Mouse (Mus musculus) small intestine, adult 2 months (tissue): ENCODE results near the gene Ptgr2. TPM values are rescaled to one million over a fixed set of nuclear protein-coding genes. Genes with fewer than 3 reads are reported as not detected.
A peak's percentile ranks its signal among the peaks of the same experiment; 100 is the strongest.
"Not testable (repeated sequence)": the region's sequence is repeated elsewhere in the genome, so short reads cannot be mapped to it uniquely, and the experiment has no call there.

Source experiments
- H3K27ac ChIP-seq: fragments of 200-500 bp; 2 replicates; pipeline ENCODE4 v1.5.1; 2012; ENCODE audit warnings: low read depth, low read length, control low read depth, inconsistent platforms; ENCODE audit not compliant: insufficient read depth
- H3K27me3 ChIP-seq: fragments of 200-500 bp; 2 replicates; pipeline ENCODE4 v1.6.1; 2012; ENCODE audit warnings: mild to moderate bottlenecking, moderate library complexity, low read length, inconsistent platforms; ENCODE audit not compliant: control insufficient read depth, insufficient read depth
- H3K36me3 ChIP-seq: fragments of 200-500 bp; 2 replicates; pipeline ENCODE4 v1.6.1; 2012; ENCODE audit warnings: mild to moderate bottlenecking, low read length, control low read depth, inconsistent platforms; ENCODE audit not compliant: control insufficient read depth, insufficient read depth
- H3K4me1 ChIP-seq: fragments of 200-500 bp; 2 replicates; pipeline ENCODE4 v1.6.1; 2012; ENCODE audit warnings: low read length, inconsistent platforms, mixed read lengths; ENCODE audit not compliant: control insufficient read depth, insufficient read depth, insufficient read length
- H3K4me3 ChIP-seq: fragments of 200-500 bp; 2 replicates; pipeline ENCODE4 v1.5.1; 2012; ENCODE audit warnings: low read depth, mild to moderate bottlenecking, control low read depth, inconsistent platforms, low read length, moderate library complexity
- CTCF ChIP-seq: fragments of 200-500 bp; IDR thresholded peaks from 2 replicates; pipeline ENCODE4 v1.5.1; 2012; ENCODE audit warnings: low read depth, mild to moderate bottlenecking, control low read depth, inconsistent platforms, low read length, moderate library complexity, mixed read lengths; ENCODE audit not compliant: insufficient replicate concordance, insufficient read length; ENCODE audit errors: extremely low read depth
- POLR2A ChIP-seq: fragments of 200-500 bp; IDR thresholded peaks from 2 replicates; pipeline ENCODE4 v1.6.1; 2012; ENCODE audit warnings: low read depth, mild to moderate bottlenecking, control low read depth, inconsistent platforms, low read length, moderate library complexity
- WGBS: fragments of 180-500 bp; shearing (Covaris S2); methylation state at CpG from one replicate; pipeline ENCODE4 v1.1.7; 2018; 5-methylcytosine and 5-hydroxymethylcytosine counted together
- polyA plus RNA-seq: library from polyadenylated mRNA; depleted of rRNA; stranded (reverse); fragments of >200 nt; gene quantifications from 2 replicates; pipeline ENCODE4 v1.2.3, GENCODE M21; 2012; rRNA removed

Ptgr2 gene
- 2.4 and 6.7 TPM in 2 replicates for polyA plus RNA-seq

DNA sequence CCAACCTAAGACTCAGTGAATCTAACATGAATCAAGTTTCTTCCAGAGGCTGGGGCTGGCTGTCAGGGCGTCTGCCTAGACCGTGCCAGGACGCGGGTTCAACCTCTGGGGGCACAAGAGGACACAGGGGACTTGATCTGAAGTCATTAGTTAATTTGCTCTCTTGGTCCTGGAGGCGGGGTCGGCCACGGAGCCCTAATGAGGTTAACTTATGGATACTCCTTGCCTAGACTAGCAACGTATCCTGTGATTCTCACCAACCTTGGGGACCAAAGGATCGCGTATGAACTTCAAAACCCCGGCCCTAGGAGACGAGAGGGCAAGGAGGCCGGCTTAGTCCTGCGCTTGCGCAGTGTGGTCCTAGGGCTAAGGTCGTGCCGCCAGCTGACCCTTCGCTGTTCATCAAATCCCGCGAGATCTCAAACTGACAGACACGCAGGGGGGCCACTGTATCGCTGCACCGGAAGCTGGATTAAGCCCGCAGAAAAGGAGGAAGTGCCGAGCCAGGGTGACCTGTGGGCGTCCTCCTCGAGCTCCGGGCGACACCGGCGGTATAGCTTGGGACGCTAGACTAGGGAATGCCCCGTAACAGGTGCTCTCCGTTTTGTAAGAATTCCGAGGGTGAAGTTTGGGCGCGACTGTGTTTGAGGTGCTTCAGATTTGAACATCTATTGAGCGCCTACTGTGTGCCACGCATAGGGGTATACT, at the start of gene Ptgr2:
Ptgr2 (plus strand) TSS at position 348 of the 708 bp plus-strand sequence.
- peak within 1 kb of the TSS; percentile 66 for H3K4me3 ChIP-seq
- H3K36me3 ChIP-seq = no peaks in the 10 kb centered on the region
- H3K27me3 ChIP-seq = no peaks in the 10 kb centered on the region
- TF ChIP-seq CTCF (no peak), POLR2A (peak; percentile 94)
- no peaks in the 10 kb centered on the region for H3K4me1 ChIP-seq
- WGBS = under 1% methylated on average over 39 of the region's 39 CpGs
- H3K27ac ChIP-seq = peak within 1 kb of the TSS; percentile 94

DNA sequence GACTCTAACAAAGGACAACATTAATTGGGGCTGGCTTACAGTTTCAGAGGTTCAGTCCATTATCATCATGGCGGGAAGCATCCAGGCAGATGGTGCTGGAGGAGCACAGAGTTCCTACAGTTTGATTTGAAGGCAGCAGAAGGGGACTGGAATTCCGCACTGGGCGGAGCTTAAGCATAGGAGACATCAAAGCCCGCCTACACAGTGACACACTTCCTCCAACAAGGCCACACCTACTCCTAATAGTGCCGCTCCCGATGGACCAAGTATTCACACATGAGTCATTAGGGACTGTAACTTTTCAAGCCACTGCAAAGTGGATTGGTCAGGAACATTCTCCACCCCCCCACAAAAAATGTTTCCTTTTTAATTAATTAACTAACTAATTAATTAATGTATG, 49.5 kb upstream of the Ptgr2 start:
- no peak overlapping the region for H3K4me3 ChIP-seq
- no peaks in the 10 kb centered on the region for H3K36me3 ChIP-seq
- TF ChIP-seq POLR2A (no peak), CTCF (no peak)
- H3K27ac ChIP-seq = no peak overlapping the region
- no peaks in the 10 kb centered on the region for H3K27me3 ChIP-seq
- H3K4me1 ChIP-seq = peaks cover 8% of the 10 kb centered on the region
- 84% methylated on average over 6 of the region's 6 CpGs for WGBS

DNA sequence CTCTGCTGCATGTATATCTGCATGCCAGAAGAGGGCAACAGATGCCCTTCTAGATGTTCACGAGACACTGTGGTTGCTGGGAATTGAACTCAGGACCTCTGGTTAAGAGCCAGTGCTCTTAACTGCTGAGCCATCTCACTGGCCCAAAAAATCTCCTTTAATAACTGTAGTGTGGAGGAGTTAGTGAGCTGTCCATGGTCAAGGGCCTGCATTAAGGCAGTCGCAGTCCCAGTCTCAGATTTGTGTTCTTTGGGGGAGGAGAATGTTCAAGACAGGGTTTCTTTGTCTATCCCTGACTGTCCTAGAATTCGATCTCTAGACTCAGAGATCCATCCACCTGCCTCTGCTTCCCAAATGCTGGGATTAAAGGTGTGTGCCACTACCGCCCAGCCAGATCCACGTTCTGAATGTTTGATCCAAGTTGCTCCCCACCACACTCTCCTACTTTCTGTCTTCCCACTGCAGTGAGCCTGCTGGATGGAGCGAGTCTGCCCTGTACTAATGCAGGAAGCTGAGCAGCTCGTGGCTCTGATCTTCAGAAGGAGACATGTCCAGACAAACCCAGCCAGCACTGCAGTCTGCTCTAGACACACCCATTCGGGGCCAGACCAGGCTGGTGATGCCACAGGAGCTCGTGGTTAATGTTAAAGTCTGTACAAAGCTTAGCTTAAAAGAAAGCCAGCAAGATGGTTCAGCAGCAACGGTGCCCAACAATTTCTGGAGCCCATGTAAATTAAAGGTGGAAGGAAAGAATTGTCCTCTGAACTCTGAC, 48.9 kb upstream of the Ptgr2 start:
- no peak overlapping the region for H3K27ac ChIP-seq
- H3K36me3 ChIP-seq = no peaks in the 10 kb centered on the region
- no peak overlapping the region for H3K4me3 ChIP-seq
- whole genome bisulfite sequencing = 74% methylated on average over 10 of the region's 10 CpGs
- TF ChIP-seq CTCF (no peak), POLR2A (no peak)
- no peaks in the 10 kb centered on the region for H3K27me3 ChIP-seq
- peaks cover 11% of the 10 kb centered on the region for H3K4me1 ChIP-seq

DNA sequence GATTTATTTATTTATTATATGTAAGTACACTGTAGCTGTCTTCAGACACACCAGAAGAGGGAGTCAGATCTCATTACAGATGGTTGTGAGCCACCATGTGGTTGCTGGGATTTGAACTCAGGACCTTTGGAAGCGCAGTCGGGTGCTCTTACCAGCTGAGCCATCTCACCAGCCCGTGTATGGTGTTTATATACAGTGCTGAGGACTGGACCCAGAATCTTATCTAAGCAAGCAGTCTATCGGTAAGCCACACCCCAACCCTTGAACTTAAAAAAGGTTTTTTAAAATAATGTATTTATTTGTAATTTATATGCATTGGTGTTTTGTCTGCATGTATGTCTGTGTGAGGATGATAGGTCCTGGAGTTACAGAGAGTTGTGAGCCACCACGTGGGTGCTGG, 48.0 kb upstream of the Ptgr2 start:
- not testable (repeated sequence) for H3K27me3 ChIP-seq, H3K4me3 ChIP-seq, H3K27ac ChIP-seq, H3K36me3 ChIP-seq
- 62% methylated on average over 5 of the region's 5 CpGs for WGBS
- H3K4me1 ChIP-seq = peaks cover 13% of the 10 kb centered on the region

DNA sequence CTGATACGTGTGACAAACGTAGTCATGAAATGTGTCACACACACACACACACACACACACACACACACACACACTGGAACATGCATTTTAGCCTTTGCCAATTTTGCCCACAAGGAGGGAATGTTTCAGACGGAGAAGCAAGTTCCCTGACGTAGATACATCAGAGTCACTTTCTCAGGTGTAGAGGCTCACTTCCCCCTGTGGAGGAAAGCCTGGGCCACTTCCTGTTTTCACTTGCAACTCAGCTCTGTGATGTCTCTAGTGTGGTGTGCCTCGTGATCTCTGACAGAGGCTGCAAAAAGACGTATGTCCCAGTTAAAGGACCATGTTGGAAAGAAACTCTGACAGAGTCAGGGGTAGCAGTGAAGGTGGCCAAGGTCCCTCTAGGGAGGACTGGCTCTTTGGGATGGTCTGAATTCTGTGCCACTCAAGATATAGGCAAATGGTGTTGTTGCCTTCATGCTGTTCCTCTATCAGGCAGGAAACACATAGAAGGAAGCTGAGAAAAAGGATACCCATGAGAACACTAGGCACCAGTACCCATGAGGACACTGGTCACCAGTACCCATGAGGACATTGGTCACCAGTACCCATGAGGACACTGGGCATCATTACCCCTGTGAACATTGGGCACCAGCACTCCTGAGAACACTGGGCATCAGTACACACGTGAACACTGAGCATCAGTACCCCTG, 41.8 kb upstream of the Ptgr2 start:
- WGBS = 82% methylated on average over 7 of the region's 7 CpGs
- no peak for TF ChIP-seq POLR2A
- TF ChIP-seq CTCF = no peak
- H3K4me3 ChIP-seq = no peak overlapping the region

DNA sequence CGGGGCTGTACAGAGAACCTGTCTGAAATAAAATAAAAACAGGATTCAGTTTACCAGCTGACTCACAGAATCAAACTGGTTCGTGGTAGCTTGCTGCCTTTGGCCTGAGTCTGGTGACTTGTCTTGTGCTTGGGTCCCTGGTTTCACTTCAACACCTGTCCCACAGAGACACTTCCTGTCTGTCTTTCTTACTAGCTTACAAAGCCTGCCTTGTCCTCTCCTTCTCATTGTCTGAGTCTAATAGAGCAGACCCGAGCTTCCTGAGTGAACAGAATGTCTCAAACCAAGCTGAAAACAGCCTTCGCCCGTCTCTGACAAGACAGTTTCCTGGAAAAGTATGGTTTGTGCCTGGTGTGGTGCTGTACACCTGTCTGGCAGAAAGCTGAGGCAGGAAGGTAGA, 39.3 kb upstream of the Ptgr2 start:
- WGBS = 57% methylated on average over 5 of the region's 5 CpGs
- TF ChIP-seq CTCF (no peak), POLR2A (no peak)
- Histone ChIP-seq H3K4me3 (no peak overlapping the region), H3K27ac (peak overlapping the region; percentile 25), H3K27me3 (no peaks in the 10 kb centered on the region), H3K4me1 (peaks cover 15% of the 10 kb centered on the region; the same call in 1 of the 2 replicates), H3K36me3 (no peaks in the 10 kb centered on the region)

More for the DNA sequence above, 41.8 kb upstream of the Ptgr2 start:
- no peaks in the 10 kb centered on the region for H3K36me3 ChIP-seq
- peaks cover 15% of the 10 kb centered on the region; the same call in 1 of the 2 replicates for H3K4me1 ChIP-seq
- peak overlapping the region; percentile 64 for H3K27ac ChIP-seq
- H3K27me3 ChIP-seq = no peaks in the 10 kb centered on the region

DNA sequence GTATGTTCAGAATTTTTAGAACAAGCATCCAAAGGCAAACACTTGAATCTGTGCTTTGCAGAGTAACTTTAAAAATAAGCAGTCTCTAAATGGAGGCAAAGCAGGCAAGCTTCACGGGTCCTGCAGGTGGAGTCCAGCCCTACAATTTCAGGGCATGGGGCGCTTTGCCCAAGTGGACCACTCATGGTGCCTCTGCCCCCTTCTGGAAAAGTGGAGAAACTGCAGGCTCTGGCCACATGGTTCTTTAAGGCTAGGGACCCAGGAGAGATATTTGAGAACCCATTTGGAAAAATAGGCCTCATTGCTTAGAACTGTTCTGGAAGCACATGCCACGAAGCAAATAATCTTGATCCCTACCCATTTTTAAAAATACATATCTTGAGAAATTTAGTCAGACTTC, 35.8 kb upstream of the Ptgr2 start:
- no peak overlapping the region for H3K27ac ChIP-seq
- WGBS = 9% methylated on average over 3 of the region's 3 CpGs
- peaks cover 5% of the 10 kb centered on the region; the same call in 1 of the 2 replicates for H3K4me1 ChIP-seq

More for the DNA sequence above, 35.8 kb upstream of the Ptgr2 start:
- no peaks in the 10 kb centered on the region for H3K27me3 ChIP-seq
- no peak overlapping the region for H3K4me3 ChIP-seq
- H3K36me3 ChIP-seq = no peaks in the 10 kb centered on the region
- TF ChIP-seq POLR2A (no peak), CTCF (peak; percentile 93)
